Mouse (Mus musculus): ENCODE results near the gene Serpinh1. TPM values are rescaled to one million over a fixed set of nuclear protein-coding genes. Genes with fewer than 3 reads are reported as not detected.

Gene Serpinh1
- polyA plus RNA-seq, 1 experiment from 2014 or later = 38.7 TPM

DNA sequence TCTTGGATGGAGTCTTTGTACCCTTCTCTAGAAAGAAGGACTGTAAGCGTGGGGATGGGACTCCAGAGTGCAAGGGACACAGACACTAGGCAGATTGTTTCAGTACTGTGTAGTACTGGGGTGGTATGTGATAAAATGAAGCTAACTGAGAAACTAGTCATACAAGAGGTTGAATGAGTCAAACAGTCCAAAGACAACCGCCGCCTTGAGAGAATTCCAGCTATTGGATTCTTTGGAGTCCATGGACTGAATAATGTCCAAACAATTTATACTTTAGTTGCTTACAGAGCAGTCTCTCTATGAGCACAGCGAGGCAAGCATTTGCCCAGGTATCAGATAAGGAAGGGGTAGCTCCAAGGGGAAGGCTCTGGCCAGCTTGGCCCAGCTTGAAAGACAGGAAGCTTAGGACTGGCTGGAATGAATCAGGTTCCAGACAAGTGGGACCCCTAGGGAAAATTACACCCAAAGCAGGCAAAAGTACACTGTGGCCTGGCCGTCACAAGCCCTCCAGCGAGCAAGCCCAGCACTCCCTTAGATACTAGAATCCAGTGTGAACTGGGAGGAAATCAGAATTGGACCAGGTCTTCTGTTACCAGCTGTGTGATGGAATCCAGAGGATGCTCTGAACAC lies 30.2 kb downstream of the Serpinh1 start:
- ATAC-seq (ENCODE audit: low read depth) = no peak
- Histone ChIP-seq H3K9me3 (ENCODE audit: control insufficient read depth, low read length) (no peaks in the 10 kb centered on the region), H3K9ac (replicated peaks; ENCODE audit: low read depth, low read length) (no peak overlapping the region), H3K4me3 (ENCODE audit: low read depth, low read length) (no peak overlapping the region), H3K27ac (ENCODE audit: low read depth, low read length) (no peak overlapping the region), H3K4me1 (ENCODE audit: control insufficient read depth, insufficient read depth, low read length) (peaks cover 19% of the 10 kb centered on the region; the same call in 1 of the 2 replicates), H3K27me3 (ENCODE audit: control insufficient read depth, insufficient read depth, low read length) (no peaks in the 10 kb centered on the region), H3K36me3 (ENCODE audit: control insufficient read depth, insufficient read depth, low read length) (peaks cover 10% of the 10 kb centered on the region), H3K4me2 (ENCODE audit: low read depth, low read length) (no peak overlapping the region)
- 91% methylated on average over 6 of the region's 6 CpGs for WGBS

DNA sequence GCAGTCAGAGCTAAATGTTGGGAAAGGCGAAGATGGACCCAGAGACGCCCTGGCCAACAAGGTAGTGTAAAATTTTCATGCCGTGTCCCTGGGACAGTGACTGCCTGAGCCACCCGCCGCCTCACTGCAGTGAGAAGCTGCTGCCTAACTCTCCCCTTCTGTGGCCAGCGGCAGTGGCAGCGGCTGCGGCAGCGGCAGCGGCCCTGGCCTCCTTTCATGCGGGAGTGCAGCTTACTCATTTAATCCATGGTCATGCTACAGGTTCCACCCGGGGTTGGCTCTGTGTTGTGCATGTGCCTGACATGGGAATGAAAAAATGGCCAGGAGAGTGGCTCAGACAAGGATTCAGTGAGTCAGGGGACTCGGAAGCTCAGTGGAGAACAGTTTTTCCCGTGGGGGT lies 32.5 kb downstream of the Serpinh1 start:
- WGBS = 27% methylated on average over 14 of the region's 14 CpGs
- Histone ChIP-seq H3K9me3 (ENCODE audit: control insufficient read depth, low read length) (no peaks in the 10 kb centered on the region), H3K36me3 (ENCODE audit: control insufficient read depth, insufficient read depth, low read length) (peaks cover 23% of the 10 kb centered on the region), H3K27me3 (ENCODE audit: control insufficient read depth, insufficient read depth, low read length) (no peaks in the 10 kb centered on the region), H3K9ac (replicated peaks; ENCODE audit: low read depth, low read length) (no peak overlapping the region), H3K4me1 (ENCODE audit: control insufficient read depth, insufficient read depth, low read length) (peaks cover 19% of the 10 kb centered on the region; the same call in 1 of the 2 replicates), H3K4me3 (ENCODE audit: low read depth, low read length) (no peak overlapping the region), H3K4me2 (ENCODE audit: low read depth, low read length) (0 out of 2 replicates have a peak overlapping the region, but pooled peaks have one; percentile 4), H3K27ac (ENCODE audit: low read depth, low read length) (no peak overlapping the region; the same call in none of the 2 replicates)
- ATAC-seq (ENCODE audit: low read depth) = no peak

DNA sequence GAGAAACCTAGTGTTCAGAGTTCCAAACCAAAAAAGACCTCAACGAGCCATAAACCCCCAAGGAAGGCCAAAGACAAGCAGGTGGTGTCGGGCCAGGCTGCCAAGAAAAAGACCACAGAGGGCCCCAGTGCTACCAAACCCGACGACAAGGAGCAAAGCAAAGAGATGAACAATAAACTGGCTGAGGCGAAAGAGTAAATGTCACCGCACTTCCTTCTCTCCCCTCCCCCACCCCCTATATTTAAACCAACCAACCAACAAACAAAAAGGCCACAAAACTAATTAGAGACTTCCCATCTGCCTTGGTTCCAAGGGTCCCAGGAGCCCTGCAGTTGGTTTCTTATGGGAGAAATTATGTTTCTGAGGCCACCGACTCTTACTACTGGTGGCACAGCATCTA lies 35.6 kb downstream of the Serpinh1 start:
- peaks cover 25% of the 10 kb centered on the region for H3K4me1 ChIP-seq (ENCODE audit: control insufficient read depth, insufficient read depth, low read length)
- H3K9ac ChIP-seq (replicated peaks; ENCODE audit: low read depth, low read length) = no peak overlapping the region
- no peaks in the 10 kb centered on the region for H3K27me3 ChIP-seq (ENCODE audit: control insufficient read depth, insufficient read depth, low read length)
- no peak overlapping the region for H3K27ac ChIP-seq (ENCODE audit: low read depth, low read length)
- no peaks in the 10 kb centered on the region for H3K9me3 ChIP-seq (ENCODE audit: control insufficient read depth, low read length)
- no peak overlapping the region for H3K4me2 ChIP-seq (ENCODE audit: low read depth, low read length)
- ATAC-seq (ENCODE audit: low read depth) = no peak
- peaks cover 17% of the 10 kb centered on the region for H3K36me3 ChIP-seq (ENCODE audit: control insufficient read depth, insufficient read depth, low read length)
- H3K4me3 ChIP-seq (ENCODE audit: low read depth, low read length) = no peak overlapping the region
- 39% methylated on average over 7 of the region's 7 CpGs for WGBS

DNA sequence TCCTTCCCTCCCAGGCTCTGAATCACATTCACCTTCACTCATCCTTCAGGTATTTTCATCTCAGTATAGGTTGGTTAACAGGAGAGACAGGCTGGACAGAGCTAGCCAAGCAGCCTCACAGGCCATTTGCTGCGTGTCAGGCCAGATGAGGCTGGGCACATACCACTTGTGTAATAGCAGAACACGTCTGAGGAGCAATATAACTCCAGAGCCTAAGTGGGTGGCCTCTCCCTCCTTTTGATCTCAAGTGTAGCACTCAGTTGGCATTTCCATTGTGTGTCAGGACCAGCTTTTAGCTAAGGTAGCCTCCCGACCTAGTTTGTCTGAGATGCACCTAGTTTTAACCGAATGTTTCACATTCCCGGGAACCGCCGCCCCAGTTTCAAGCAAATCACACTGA lies 36.8 kb downstream of the Serpinh1 start:
- no peak overlapping the region for H3K4me2 ChIP-seq (ENCODE audit: low read depth, low read length)
- H3K36me3 ChIP-seq (ENCODE audit: control insufficient read depth, insufficient read depth, low read length) = peaks cover 13% of the 10 kb centered on the region
- 56% methylated on average over 7 of the region's 7 CpGs for WGBS
- ATAC-seq (ENCODE audit: low read depth) = no peak
- no peaks in the 10 kb centered on the region for H3K27me3 ChIP-seq (ENCODE audit: control insufficient read depth, insufficient read depth, low read length)
- H3K9ac ChIP-seq (replicated peaks; ENCODE audit: low read depth, low read length) = no peak overlapping the region
- peaks cover 34% of the 10 kb centered on the region for H3K4me1 ChIP-seq (ENCODE audit: control insufficient read depth, insufficient read depth, low read length)
- no peak overlapping the region for H3K4me3 ChIP-seq (ENCODE audit: low read depth, low read length)
- no peaks in the 10 kb centered on the region for H3K9me3 ChIP-seq (ENCODE audit: control insufficient read depth, low read length)
- H3K27ac ChIP-seq (ENCODE audit: low read depth, low read length) = no peak overlapping the region

DNA sequence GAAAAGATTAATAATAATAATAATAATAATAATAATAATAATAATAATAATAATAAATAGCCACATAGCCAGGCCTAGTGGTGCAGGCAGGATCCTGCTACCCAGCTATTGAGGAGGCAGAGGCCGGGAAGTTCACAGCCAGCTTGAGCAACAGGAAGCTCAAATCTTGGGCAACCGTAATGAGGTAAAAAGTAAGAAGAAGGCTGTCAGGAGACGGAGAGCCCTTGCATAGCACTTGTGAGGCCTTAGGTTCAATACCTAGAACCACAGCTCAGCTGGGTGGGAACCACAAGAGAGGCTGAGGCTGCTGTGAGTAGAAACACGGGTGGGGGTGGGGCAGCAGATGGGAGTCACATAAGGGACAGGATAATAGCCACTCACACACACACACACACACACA lies 38.5 kb downstream of the Serpinh1 start:
- no peak overlapping the region for H3K4me2 ChIP-seq (ENCODE audit: low read depth, low read length)
- H3K4me1 ChIP-seq (ENCODE audit: control insufficient read depth, insufficient read depth, low read length) = peaks cover 27% of the 10 kb centered on the region
- no peaks in the 10 kb centered on the region for H3K27me3 ChIP-seq (ENCODE audit: control insufficient read depth, insufficient read depth, low read length)
- H3K4me3 ChIP-seq (ENCODE audit: low read depth, low read length) = no peak overlapping the region
- H3K9ac ChIP-seq (replicated peaks; ENCODE audit: low read depth, low read length) = no peak overlapping the region
- H3K36me3 ChIP-seq (ENCODE audit: control insufficient read depth, insufficient read depth, low read length) = peaks cover 13% of the 10 kb centered on the region
- H3K9me3 ChIP-seq (ENCODE audit: control insufficient read depth, low read length) = no peaks in the 10 kb centered on the region
- no peak overlapping the region; the same call in 1 of the 2 replicates for H3K27ac ChIP-seq (ENCODE audit: low read depth, low read length)
- ATAC-seq (ENCODE audit: low read depth) = no peak
- 89% methylated on average over 4 of the region's 4 CpGs for WGBS

DNA sequence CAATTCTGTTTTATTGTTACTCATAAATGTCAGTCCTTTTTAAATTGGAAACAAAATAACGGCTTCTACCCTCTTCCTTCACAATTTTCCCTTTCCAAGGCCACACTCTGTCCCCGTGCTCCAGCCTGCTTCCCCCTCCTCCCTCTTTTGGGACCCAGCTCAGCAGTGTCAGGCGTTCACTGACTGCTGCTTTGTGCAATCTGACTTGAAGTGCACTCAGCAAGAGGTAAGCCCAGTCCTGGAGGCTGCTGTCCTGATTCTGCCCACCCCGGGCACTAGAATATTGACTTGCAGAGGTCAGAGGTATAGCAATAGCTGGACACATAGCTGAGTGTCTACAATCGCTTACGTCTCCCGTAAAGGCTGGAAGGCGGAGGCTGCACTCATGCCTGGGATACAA lies 39.8 kb downstream of the Serpinh1 start:
- Histone ChIP-seq H3K36me3 (ENCODE audit: control insufficient read depth, insufficient read depth, low read length) (peaks cover 13% of the 10 kb centered on the region), H3K9ac (replicated peaks; ENCODE audit: low read depth, low read length) (peak overlapping the region; percentile 22; the same call in 1 of the 2 replicates), H3K4me1 (ENCODE audit: control insufficient read depth, insufficient read depth, low read length) (peaks cover 27% of the 10 kb centered on the region), H3K4me3 (ENCODE audit: low read depth, low read length) (no peak overlapping the region), H3K27ac (ENCODE audit: low read depth, low read length) (peak overlapping the region; percentile 86), H3K27me3 (ENCODE audit: control insufficient read depth, insufficient read depth, low read length) (no peaks in the 10 kb centered on the region), H3K9me3 (ENCODE audit: control insufficient read depth, low read length) (no peaks in the 10 kb centered on the region), H3K4me2 (ENCODE audit: low read depth, low read length) (peak overlapping the region; percentile 11; the same call in 1 of the 2 replicates)
- ATAC-seq (ENCODE audit: low read depth) = peak; percentile 30
- WGBS = 50% methylated on average over 8 of the region's 8 CpGs

DNA sequence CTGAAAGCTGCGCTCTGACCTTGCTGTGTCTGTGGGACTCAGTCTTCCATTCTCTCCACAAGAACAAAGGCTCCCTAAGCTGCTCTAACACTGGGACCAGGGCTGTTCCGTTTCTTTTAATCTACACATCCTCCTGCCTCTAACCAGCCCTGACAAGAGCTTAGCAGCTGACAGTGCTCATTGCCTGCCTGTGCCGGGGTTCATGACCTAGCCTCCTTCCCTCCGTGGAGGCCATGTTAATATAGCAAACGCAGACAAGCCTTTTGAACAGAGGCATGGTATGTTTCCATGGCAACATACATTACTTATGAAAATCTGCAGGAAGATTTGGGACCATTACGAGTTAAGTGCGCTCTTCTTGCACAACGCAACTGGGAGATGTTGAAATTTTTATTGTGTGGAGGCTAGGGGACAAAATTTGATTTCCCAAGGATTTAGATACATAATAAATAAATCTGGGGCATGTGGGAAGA lies 40.3 kb downstream of the Serpinh1 start:
- peak overlapping the region; percentile 26; the same call in 1 of the 2 replicates for H3K4me2 ChIP-seq (ENCODE audit: low read depth, low read length)
- H3K9me3 ChIP-seq (ENCODE audit: control insufficient read depth, low read length) = no peaks in the 10 kb centered on the region
- H3K4me3 ChIP-seq (ENCODE audit: low read depth, low read length) = no peak overlapping the region
- peak overlapping the region; percentile 22; the same call in 1 of the 2 replicates for H3K9ac ChIP-seq (replicated peaks; ENCODE audit: low read depth, low read length)
- 12% methylated on average over 8 of the region's 8 CpGs for WGBS
- H3K27me3 ChIP-seq (ENCODE audit: control insufficient read depth, insufficient read depth, low read length) = no peaks in the 10 kb centered on the region
- peak overlapping the region; percentile 86 for H3K27ac ChIP-seq (ENCODE audit: low read depth, low read length)
- ATAC-seq (ENCODE audit: low read depth) = peak; percentile 58
- peaks cover 27% of the 10 kb centered on the region for H3K4me1 ChIP-seq (ENCODE audit: control insufficient read depth, insufficient read depth, low read length)
- H3K36me3 ChIP-seq (ENCODE audit: control insufficient read depth, insufficient read depth, low read length) = peaks cover 12% of the 10 kb centered on the region

DNA sequence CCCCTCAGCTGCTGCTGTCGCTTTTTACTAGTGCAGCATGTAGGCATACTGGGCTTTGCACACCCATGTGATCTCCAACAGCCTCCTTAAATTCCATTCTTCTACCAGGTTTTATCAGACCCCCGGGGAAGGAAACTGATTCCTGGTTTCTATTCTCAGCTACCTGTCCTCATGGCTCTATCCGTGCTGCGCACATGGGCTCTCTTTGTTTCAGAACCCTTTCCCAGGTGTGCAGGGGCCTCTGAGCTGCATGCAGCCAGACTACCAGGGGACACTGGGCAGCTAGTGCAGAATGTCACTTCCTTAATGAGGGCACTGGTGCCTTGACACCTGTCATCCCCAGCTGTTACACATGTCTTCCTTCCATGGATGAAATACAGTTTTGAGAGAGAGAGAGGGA lies 41.0 kb downstream of the Serpinh1 start:
- H3K27ac ChIP-seq (ENCODE audit: low read depth, low read length) = peak overlapping the region; percentile 86
- H3K9ac ChIP-seq (replicated peaks; ENCODE audit: low read depth, low read length) = no peak overlapping the region; the same call in 1 of the 2 replicates
- H3K27me3 ChIP-seq (ENCODE audit: control insufficient read depth, insufficient read depth, low read length) = no peaks in the 10 kb centered on the region
- no peak overlapping the region for H3K4me3 ChIP-seq (ENCODE audit: low read depth, low read length)
- H3K4me1 ChIP-seq (ENCODE audit: control insufficient read depth, insufficient read depth, low read length) = peaks cover 27% of the 10 kb centered on the region
- peak overlapping the region; percentile 26 for H3K4me2 ChIP-seq (ENCODE audit: low read depth, low read length)
- H3K36me3 ChIP-seq (ENCODE audit: control insufficient read depth, insufficient read depth, low read length) = peaks cover 11% of the 10 kb centered on the region
- H3K9me3 ChIP-seq (ENCODE audit: control insufficient read depth, low read length) = no peaks in the 10 kb centered on the region
- ATAC-seq (ENCODE audit: low read depth) = peak; percentile 59
- WGBS = 36% methylated on average over 4 of the region's 4 CpGs

DNA sequence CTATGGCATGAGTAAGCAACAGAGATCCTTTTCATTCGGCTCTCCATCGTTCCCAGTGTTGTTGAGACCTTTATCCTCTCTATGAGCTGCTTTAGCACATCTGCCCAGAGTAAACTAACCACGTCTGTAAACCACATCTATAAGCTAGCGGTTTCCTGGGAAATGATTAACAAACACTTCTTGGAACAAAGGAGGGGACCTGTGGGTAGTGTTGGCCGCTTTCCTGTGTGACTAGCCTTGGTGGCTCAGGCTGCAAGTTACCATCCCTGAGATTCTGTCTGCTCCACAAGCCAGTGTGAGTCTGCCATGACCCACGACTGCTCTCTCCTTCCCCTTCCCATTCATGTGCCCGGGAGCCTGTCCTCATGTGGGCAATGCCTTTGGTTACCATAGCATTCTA lies 41.6 kb downstream of the Serpinh1 start:
- Histone ChIP-seq H3K27me3 (ENCODE audit: control insufficient read depth, insufficient read depth, low read length) (no peaks in the 10 kb centered on the region), H3K9ac (replicated peaks; ENCODE audit: low read depth, low read length) (no peak overlapping the region), H3K27ac (ENCODE audit: low read depth, low read length) (peak overlapping the region; percentile 86), H3K9me3 (ENCODE audit: control insufficient read depth, low read length) (no peaks in the 10 kb centered on the region), H3K4me2 (ENCODE audit: low read depth, low read length) (no peak overlapping the region), H3K36me3 (ENCODE audit: control insufficient read depth, insufficient read depth, low read length) (peaks cover 9% of the 10 kb centered on the region; the same call in 1 of the 2 replicates), H3K4me3 (ENCODE audit: low read depth, low read length) (no peak overlapping the region), H3K4me1 (ENCODE audit: control insufficient read depth, insufficient read depth, low read length) (peaks cover 29% of the 10 kb centered on the region)
- 0 out of 2 replicates have a peak, but pooled peaks have one; percentile 16 for ATAC-seq (ENCODE audit: low read depth)
- WGBS = 33% methylated on average over 7 of the region's 7 CpGs
